Mouse (Mus musculus) limb, embryonic 14.5 days (tissue): ENCODE results near the gene Gnaq. TPM values are rescaled to one million over a fixed set of nuclear protein-coding genes. Genes with fewer than 3 reads are reported as not detected.

Source experiments
- ATAC-seq: fragments of 200-750 bp; cut with Nextera tagmentation; 2 replicates; pipeline ENCODE4 v1.8.0; 2017; ENCODE audit warnings: low read depth, moderate number of reproducible peaks, moderate TSS enrichment; ENCODE audit not compliant: low FRiP score
- DNase-seq: peaks from one replicate; pipeline ENCODE4 v3.0.0-alpha.2; 2015; ENCODE audit warnings: low spot score
- H3K27ac ChIP-seq: fragments of 300-500 bp; sonication (generic); replicated peaks from 2 replicates; pipeline ENCODE4 v1.5.1; 2014; ENCODE audit warnings: low read depth, mild to moderate bottlenecking, low read length, moderate library complexity, mixed read lengths
- H3K27me3 ChIP-seq: fragments of 300-500 bp; sonication (generic); 2 replicates; pipeline ENCODE4 v1.6.1; 2014; ENCODE audit warnings: low read length, mixed read lengths; ENCODE audit not compliant: control insufficient read depth, insufficient read depth
- H3K36me3 ChIP-seq: fragments of 300-500 bp; sonication (generic); 2 replicates; pipeline ENCODE4 v1.6.1; 2014; ENCODE audit warnings: mild to moderate bottlenecking, low read length, moderate library complexity, mixed read lengths; ENCODE audit not compliant: control insufficient read depth, insufficient read depth
- H3K4me1 ChIP-seq: fragments of 300-500 bp; sonication (generic); 2 replicates; pipeline ENCODE4 v1.6.1; 2014; ENCODE audit warnings: antibody characterized with exemption, low read length, mixed read lengths; ENCODE audit not compliant: control insufficient read depth, insufficient read depth
- H3K4me2 ChIP-seq: fragments of 300-500 bp; sonication (generic); replicated peaks from 2 replicates; pipeline ENCODE4 v1.6.1; 2014; ENCODE audit warnings: low read depth, mild to moderate bottlenecking, low read length, moderate library complexity; ENCODE audit not compliant: severe bottlenecking
- H3K4me3 ChIP-seq: fragments of 300-500 bp; sonication (generic); replicated peaks from 2 replicates; pipeline ENCODE4 v1.5.1; 2014; ENCODE audit warnings: low read length
- H3K9ac ChIP-seq: fragments of 300-500 bp; sonication (generic); 2 replicates; pipeline ENCODE4 v1.6.1; 2014; ENCODE audit warnings: mild to moderate bottlenecking, low read depth, low read length, moderate library complexity; ENCODE audit not compliant: severe bottlenecking
- H3K9me3 ChIP-seq: fragments of 300-500 bp; sonication (generic); 2 replicates; pipeline ENCODE4 v1.6.1; 2016; ENCODE audit warnings: low read length; ENCODE audit not compliant: control insufficient read depth
- POLR2A ChIP-seq: fragments of 200-500 bp; IDR thresholded peaks from 2 replicates; pipeline ENCODE4 v1.8.0; 2012; ENCODE audit warnings: inconsistent platforms, mild to moderate bottlenecking, moderate library complexity, borderline replicate concordance; ENCODE audit not compliant: insufficient read depth, insufficient read length; ENCODE audit errors: extremely low read depth
- WGBS: fragments of 180-500 bp; shearing (Covaris S2); extraction: QIAGEN DNeasy Blood & Tissue Kit; methylation state at CpG from one replicate; pipeline ENCODE4 v1.1.7; 2014; 5-methylcytosine and 5-hydroxymethylcytosine counted together
- polyA plus RNA-seq, 2 experiments: library from polyadenylated mRNA; depleted of rRNA in 1 of 2; stranded (reverse) in 1 of 2; unstranded in 1 of 2; fragments of >200 nt; fragmentation: Nextera tagmentation in 1 of 2; extraction: Ambion mirVana in 1 of 2; gene quantifications; 2 replicates each; pipeline versions ENCODE4 v1.2.1 to v1.2.3; 2012 to 2014

The Gnaq gene
- polyA plus RNA-seq, 2 experiments, result 16.6 to 23.4 TPM

DNA sequence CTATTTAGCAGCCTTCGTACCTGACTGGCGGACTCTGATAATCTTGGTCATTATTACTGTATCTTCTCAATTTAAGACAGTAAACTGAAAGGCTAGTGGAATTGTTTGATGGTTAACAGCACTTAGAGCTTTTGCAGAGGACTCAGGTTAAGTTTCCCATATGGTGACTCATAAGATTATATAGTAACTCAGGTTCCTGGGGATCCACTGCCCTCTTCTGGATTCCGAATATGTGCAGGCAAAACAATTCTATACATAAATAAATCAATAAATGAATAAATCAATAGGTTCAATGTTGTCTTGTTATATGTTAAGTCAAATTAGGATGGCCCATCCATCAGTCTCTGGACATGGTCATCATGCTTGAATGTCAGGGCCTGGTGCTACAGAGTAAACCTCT, 191.6 kb downstream of the Gnaq start:
- H3K27me3 ChIP-seq, result no peaks in the 10 kb centered on the region
- H3K36me3 ChIP-seq, result no peaks in the 10 kb centered on the region
- H3K4me1 ChIP-seq, result peaks cover 18% of the 10 kb centered on the region
- no peak overlapping the region for H3K4me3 ChIP-seq
- WGBS, result 89% methylated on average over 3 of the region's 3 CpGs
- no peak overlapping the region for H3K9ac ChIP-seq
- ATAC-seq (no peak), DNase-seq (no peak)
- no peak for TF ChIP-seq POLR2A
- no peak overlapping the region for H3K27ac ChIP-seq
- H3K9me3 ChIP-seq, result no peaks in the 10 kb centered on the region
- H3K4me2 ChIP-seq, result no peak overlapping the region

DNA sequence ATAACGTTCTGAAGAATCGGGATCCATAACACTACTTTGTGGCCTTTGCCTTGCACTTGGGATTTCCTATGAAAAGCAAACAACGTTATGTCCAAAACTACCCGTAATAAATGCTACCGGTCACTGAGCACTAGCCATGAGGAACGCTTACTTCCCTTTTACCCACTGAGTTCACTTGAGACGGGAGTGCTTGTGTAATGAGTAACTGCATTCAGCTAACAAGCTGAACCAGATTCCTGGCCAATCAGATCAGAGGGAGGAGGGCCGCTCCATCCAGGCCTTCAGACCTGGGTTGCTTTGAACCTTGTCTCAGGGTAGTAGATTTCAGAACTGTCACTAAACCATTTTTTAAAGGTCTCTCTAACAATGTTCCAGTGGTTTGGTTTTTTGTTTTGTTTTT, 193.3 kb downstream of the Gnaq start:
- ATAC-seq (no peak), DNase-seq (no peak)
- TF ChIP-seq POLR2A, result no peak
- Histone ChIP-seq H3K9me3 (no peaks in the 10 kb centered on the region), H3K9ac (no peak overlapping the region), H3K27ac (no peak overlapping the region), H3K27me3 (no peaks in the 10 kb centered on the region), H3K4me3 (no peak overlapping the region), H3K4me1 (peaks cover 18% of the 10 kb centered on the region), H3K4me2 (no peak overlapping the region), H3K36me3 (no peaks in the 10 kb centered on the region)
- WGBS, result 49% methylated on average over 8 of the region's 8 CpGs

DNA sequence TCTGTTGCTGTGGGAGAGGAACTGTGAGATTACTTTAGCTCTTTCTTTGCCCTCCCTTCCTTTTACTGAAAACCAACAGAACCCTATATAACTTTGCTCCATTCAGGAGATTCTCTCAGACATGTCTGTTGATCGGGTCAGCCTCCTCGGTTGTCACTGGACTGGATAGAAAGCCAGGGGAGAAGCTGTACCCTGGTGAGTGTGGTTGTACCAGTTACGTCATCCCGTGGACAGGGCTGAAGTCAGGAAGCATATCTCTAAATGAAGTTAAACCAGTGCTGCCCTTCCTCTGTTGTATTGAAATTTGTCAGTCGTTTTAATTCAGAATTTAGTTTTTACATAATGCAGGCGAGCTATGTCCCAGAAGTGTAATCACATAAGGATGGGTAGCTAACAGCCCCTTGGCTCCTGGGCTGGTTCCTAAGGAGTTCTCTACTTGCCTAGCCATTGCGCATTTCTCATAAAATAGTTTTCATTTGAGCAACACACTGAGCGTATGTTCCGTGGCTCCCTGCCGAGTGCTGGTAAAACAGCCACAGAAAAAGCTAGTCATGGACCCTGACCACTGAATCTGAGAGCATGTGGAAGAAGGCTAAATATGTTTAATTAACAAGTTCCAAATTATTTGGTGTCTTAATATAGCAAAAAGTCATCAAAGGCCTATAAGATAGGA, 194.9 kb downstream of the Gnaq start:
- no peak overlapping the region for H3K9ac ChIP-seq
- no peaks in the 10 kb centered on the region for H3K9me3 ChIP-seq
- H3K27me3 ChIP-seq, result no peaks in the 10 kb centered on the region
- H3K4me3 ChIP-seq, result no peak overlapping the region
- TF ChIP-seq POLR2A, result no peak
- H3K4me2 ChIP-seq, result no peak overlapping the region
- H3K27ac ChIP-seq, result 0 out of 2 replicates have a peak overlapping the region, but pooled peaks have one; percentile 48
- H3K4me1 ChIP-seq, result peaks cover 18% of the 10 kb centered on the region
- DNase-seq (peak; percentile 27), ATAC-seq (no peak)
- 62% methylated on average over 10 of the region's 10 CpGs for WGBS
- H3K36me3 ChIP-seq, result no peaks in the 10 kb centered on the region

DNA sequence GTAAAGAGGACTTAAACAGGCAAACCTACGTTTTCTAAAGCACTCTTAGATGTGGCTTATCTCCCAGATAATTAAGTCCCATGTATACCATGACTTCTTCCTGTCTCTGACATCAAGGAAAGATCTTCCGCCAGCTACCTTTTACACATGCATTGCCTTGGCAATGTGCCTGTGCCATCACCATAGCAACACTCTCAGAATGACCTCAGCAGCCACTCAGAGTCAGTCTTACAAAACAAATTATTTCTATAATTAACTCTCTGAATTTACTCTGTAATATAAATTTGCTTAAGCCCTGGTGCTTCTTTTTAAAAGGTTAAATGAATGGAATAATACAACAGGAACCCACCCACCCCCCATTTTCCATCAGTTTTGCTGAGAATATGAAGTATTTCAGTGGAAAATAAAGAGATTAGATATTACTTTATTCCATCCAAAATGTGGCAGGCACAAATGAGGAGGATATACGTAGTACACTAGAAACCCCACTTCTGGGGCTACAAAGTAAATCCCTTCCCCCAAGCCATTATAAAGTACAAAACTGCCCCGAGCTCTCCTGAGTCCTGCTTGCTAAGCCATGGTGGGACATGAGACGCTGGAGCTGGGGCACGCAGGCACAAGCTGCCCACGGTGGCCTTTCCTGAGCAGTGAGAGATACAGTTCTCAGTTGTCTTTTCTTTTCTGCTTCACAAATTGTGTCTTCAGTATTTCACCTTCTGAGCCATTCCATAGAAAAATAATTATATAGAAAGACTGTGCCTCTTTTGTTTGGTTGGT, 195.6 kb downstream of the Gnaq start:
- Histone ChIP-seq H3K9me3 (no peaks in the 10 kb centered on the region), H3K9ac (no peak overlapping the region), H3K36me3 (no peaks in the 10 kb centered on the region), H3K27ac (no peak overlapping the region), H3K4me3 (no peak overlapping the region), H3K27me3 (no peaks in the 10 kb centered on the region), H3K4me1 (peaks cover 18% of the 10 kb centered on the region), H3K4me2 (no peak overlapping the region)
- ATAC-seq (no peak), DNase-seq (peak; percentile 47)
- 44% methylated on average over 7 of the region's 7 CpGs for WGBS
- no peak for TF ChIP-seq POLR2A

DNA sequence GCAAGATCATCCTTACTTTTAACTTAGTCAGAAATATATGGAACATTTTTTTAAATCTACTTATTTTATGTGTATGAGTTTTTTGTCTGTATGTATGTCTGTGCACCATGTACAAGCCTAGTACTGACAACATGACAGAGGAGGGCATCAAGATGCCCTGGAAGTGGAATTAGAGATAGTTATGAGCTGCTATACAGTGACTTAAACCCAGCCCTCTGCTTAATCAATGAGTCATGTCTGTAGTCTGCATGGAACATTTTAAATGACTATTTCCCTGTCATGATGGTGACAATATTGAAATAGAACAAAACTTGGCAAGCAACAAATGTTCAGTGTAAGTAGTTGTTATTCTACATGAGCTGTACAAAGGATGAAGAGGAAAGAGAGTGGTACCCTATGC, 196.4 kb downstream of the Gnaq start:
- H3K4me3 ChIP-seq, result no peak overlapping the region
- H3K27me3 ChIP-seq, result no peaks in the 10 kb centered on the region
- H3K9ac ChIP-seq, result no peak overlapping the region
- no peak for ATAC-seq
- H3K4me1 ChIP-seq, result peaks cover 18% of the 10 kb centered on the region
- no peak for DNase-seq
- H3K9me3 ChIP-seq, result no peaks in the 10 kb centered on the region
- no peak overlapping the region for H3K27ac ChIP-seq
- no peak for TF ChIP-seq POLR2A
- no peaks in the 10 kb centered on the region; the same call in 1 of the 2 replicates for H3K36me3 ChIP-seq
- H3K4me2 ChIP-seq, result no peak overlapping the region
